Mouse (Mus musculus) lung, embryonic 16.5 days (tissue): ENCODE data around the gene Gm20683. TPM values are rescaled to one million over a fixed set of nuclear protein-coding genes. Genes with fewer than 3 reads are reported as not detected.

ENCODE experiments used
- ATAC-seq: fragments of 200-750 bp; cut with Nextera tagmentation; 2 replicates; pipeline ENCODE4 v1.8.0; 2017; ENCODE audit warnings: low read depth, mild to moderate bottlenecking, moderate library complexity
- H3K27ac ChIP-seq: fragments of 300-500 bp; sonication (generic); 2 replicates; pipeline ENCODE4 v1.5.1; 2014; ENCODE audit warnings: mild to moderate bottlenecking, control low read depth, low read length
- H3K27me3 ChIP-seq: fragments of 300-500 bp; sonication (generic); 2 replicates; pipeline ENCODE4 v1.6.1; 2014; ENCODE audit warnings: low read depth, low read length, mixed read lengths; ENCODE audit not compliant: control insufficient read depth, insufficient read depth
- H3K36me3 ChIP-seq: fragments of 300-500 bp; sonication (generic); 2 replicates; pipeline ENCODE4 v1.6.1; 2014; ENCODE audit warnings: low read length; ENCODE audit not compliant: control insufficient read depth, insufficient read depth
- H3K4me1 ChIP-seq: fragments of 300-500 bp; sonication (generic); replicated peaks from 2 replicates; pipeline ENCODE4 v1.6.1; 2014; ENCODE audit warnings: low read length, mixed read lengths; ENCODE audit not compliant: control insufficient read depth, insufficient read depth
- H3K4me2 ChIP-seq: fragments of 300-500 bp; sonication (generic); 2 replicates; pipeline ENCODE4 v1.6.1; 2014; ENCODE audit warnings: low read depth, low read length, control low read depth
- H3K4me3 ChIP-seq: fragments of 300-500 bp; sonication (generic); 2 replicates; pipeline ENCODE4 v1.5.1; 2014; ENCODE audit warnings: mild to moderate bottlenecking, low read length, control low read depth
- H3K9ac ChIP-seq: fragments of 300-500 bp; sonication (generic); 2 replicates; pipeline ENCODE4 v1.6.1; 2014; ENCODE audit warnings: low read length, control low read depth
- H3K9me3 ChIP-seq: fragments of 300-500 bp; sonication (generic); 2 replicates; pipeline ENCODE4 v1.6.1; 2016; ENCODE audit warnings: low read length; ENCODE audit not compliant: control insufficient read depth
- WGBS: fragments of 180-500 bp; shearing (Covaris S2); extraction: QIAGEN DNeasy Blood & Tissue Kit; methylation state at CpG from one replicate; pipeline ENCODE4 v1.1.7; 2014; 5-methylcytosine and 5-hydroxymethylcytosine counted together
- microRNA-seq: library from miRNA; unstranded; fragments of <30 nt; microRNA quantifications from one replicate; pipeline ENCODE4, GENCODE M21; 2016
- polyA plus RNA-seq: library from polyadenylated mRNA; unstranded; fragments of >200 nt; fragmentation: Nextera tagmentation; extraction: Ambion mirVana; gene quantifications from 2 replicates; pipeline ENCODE4 v1.2.1, GENCODE M21; 2015

Gene Gm20683
- polyA plus RNA-seq, 1 experiment from 2014 or later: 1.9 TPM

DNA sequence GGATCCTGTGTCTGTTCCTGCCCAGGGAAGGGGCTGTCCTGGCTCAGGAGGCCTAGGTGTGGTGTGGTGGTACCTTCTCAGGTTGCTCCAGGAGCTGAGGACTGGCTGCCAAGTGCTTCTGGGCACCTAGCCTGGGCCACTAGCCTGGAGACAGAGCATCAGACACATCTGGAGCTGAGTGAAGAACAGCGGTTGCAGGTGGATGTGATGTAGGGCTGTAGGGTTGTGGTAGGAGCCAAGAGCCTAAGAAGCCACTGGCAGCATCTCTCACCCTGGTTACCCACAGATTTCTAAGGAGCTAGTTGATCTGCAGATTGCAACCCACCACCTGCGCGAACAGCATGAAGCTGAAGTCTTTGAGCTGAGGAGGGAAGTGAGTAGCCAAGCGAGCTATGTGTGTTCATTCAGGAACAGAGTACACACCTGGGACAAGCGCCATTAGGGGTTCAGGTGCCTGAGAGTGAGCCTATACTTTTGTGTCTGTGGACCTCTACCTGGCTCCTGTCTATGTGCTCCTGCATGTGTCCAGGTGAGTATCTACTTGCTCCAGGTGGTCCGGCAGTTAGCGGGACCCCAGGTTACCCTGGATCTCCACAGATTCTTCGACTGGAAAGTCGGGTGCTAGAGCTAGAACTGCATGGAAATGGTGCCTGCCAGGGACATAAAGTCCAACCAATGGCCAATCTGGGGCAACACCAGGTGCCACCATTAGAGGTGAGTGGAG, 54.6 kb downstream of the Gm20683 start:
- H3K9ac ChIP-seq: no peak overlapping the region
- no peaks in the 10 kb centered on the region for H3K27me3 ChIP-seq
- H3K36me3 ChIP-seq: peaks cover 29% of the 10 kb centered on the region
- H3K4me3 ChIP-seq: no peak overlapping the region
- no peaks in the 10 kb centered on the region for H3K9me3 ChIP-seq
- no peak overlapping the region for H3K27ac ChIP-seq
- WGBS: 89% methylated on average over 9 of the region's 9 CpGs
- no peak overlapping the region for H3K4me2 ChIP-seq
- H3K4me1 ChIP-seq: peaks cover 20% of the 10 kb centered on the region
- ATAC-seq: no peak

DNA sequence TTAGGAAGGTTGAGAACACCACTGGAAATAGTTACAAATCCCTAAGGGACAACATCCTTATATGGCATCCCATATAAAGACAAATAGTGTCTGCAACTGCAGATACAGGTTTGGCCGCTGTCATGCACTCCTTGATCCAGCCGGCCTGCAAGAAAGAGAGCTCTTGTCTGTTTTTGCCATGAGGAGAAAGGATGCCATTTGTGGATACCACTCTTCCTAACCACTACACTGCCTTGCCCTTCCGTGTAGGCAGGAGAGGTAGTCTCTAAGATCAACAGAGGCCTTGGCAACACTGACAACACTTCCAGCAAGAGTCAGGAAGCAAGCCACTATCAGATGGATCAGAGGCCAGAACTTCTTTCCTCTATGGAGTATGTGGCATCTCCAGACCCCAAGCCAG, 55.3 kb downstream of the Gm20683 start, which contains the start of gene Ccdc78:
TSS of gene Ccdc78 (plus strand) at position 301 of the 400 bp plus-strand sequence.
- H3K36me3 ChIP-seq: peaks cover 34% of the 10 kb centered on the region
- H3K27me3 ChIP-seq: no peaks in the 10 kb centered on the region
- peak within 1 kb of the TSS; percentile 84 for H3K4me3 ChIP-seq
- H3K4me1 ChIP-seq: peaks cover 18% of the 10 kb centered on the region
- H3K9ac ChIP-seq: peak within 1 kb of the TSS; percentile 83
- peak within 1 kb of the TSS; percentile 84 for H3K27ac ChIP-seq
- no peaks in the 10 kb centered on the region for H3K9me3 ChIP-seq
- peak within 1 kb of the TSS; percentile 65 for H3K4me2 ChIP-seq
- 79% methylated on average over 3 of the region's 3 CpGs for WGBS
- no peak for ATAC-seq

DNA sequence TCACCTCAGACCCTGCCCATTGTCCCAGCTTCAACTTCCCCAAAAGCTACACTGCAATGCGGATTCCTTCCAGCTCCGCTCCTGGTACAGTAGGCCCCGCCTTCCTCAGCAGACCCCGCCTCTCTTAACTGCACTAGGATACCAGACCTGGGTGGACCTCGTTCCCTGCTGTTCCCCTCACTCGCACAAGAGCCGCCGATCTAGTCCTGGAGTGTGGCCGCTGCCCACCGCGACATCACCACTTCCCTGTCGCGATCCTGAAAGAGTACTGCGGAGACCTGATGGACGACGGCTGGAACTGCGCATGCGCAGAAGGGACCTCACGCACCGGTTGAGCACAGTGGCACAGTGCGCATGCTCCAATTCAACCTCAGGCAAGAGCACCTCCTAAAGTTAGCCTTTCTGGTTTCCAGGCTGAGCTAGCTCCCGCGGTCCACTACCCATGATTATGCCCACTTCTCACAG, 56.2 kb downstream of the Gm20683 start, which contains the start of gene Haghl:
TSS of gene Haghl (minus strand) at position 393 of the 465 bp plus-strand sequence.
- Histone ChIP-seq H3K4me1 (peaks cover 11% of the 10 kb centered on the region), H3K9ac (peak within 1 kb of the TSS; percentile 83), H3K9me3 (no peaks in the 10 kb centered on the region), H3K27ac (peak within 1 kb of the TSS; percentile 84), H3K4me2 (peak within 1 kb of the TSS; percentile 65), H3K4me3 (peak within 1 kb of the TSS; percentile 84), H3K36me3 (peaks cover 34% of the 10 kb centered on the region), H3K27me3 (no peaks in the 10 kb centered on the region)
- peak; percentile 89 for ATAC-seq
- under 1% methylated on average over 23 of the region's 23 CpGs for WGBS

Small RNA genes lying within 50 kb of the gene (microRNA-seq; reads per million reads assigned to microRNA genes)
- gene Mir3082: not detected

Other genes with a start within 250 kb of the Gm20683 start
- 2.5 and 2.8 TPM in 2 replicates for gene Gng13, start 124.6 kb downstream of the Gm20683 start, polyA plus RNA-seq
- 32.2 and 37.0 TPM in 2 replicates for gene Chtf18, start 114.3 kb downstream of the Gm20683 start, polyA plus RNA-seq
- 25.0 and 26.6 TPM in 2 replicates for gene Rpusd1, start 114.1 kb downstream of the Gm20683 start, polyA plus RNA-seq
- 1.4 TPM in 2 replicates for gene Mslnl, start 105.7 kb downstream of the Gm20683 start, polyA plus RNA-seq
- gene Msln, start 87.4 kb downstream of the Gm20683 start, polyA plus RNA-seq: 42.8 and 68.0 TPM in 2 replicates
- gene Narfl, start 68.0 kb downstream of the Gm20683 start, polyA plus RNA-seq: 27.8 and 30.9 TPM in 2 replicates
- 57.5 and 57.7 TPM in 2 replicates for gene Haghl, start 56.1 kb downstream of the Gm20683 start, polyA plus RNA-seq
- 2.1 and 4.5 TPM in 2 replicates for gene Ccdc78, start 55.2 kb downstream of the Gm20683 start, polyA plus RNA-seq
- gene Fam173a, start 48.9 kb downstream of the Gm20683 start, polyA plus RNA-seq: 115 and 125 TPM in 2 replicates
- gene AC134908.4, start 46.1 kb downstream of the Gm20683 start, polyA plus RNA-seq: not detected in 2 replicates
- gene Metrn, start 44.6 kb downstream of the Gm20683 start, polyA plus RNA-seq: 43.3 and 44.2 TPM in 2 replicates
- gene Fbxl16, start 32.7 kb downstream of the Gm20683 start, polyA plus RNA-seq: 1.1 and 1.2 TPM in 2 replicates
- 28.5 and 28.9 TPM in 2 replicates for gene Wdr24, start 18.1 kb downstream of the Gm20683 start, polyA plus RNA-seq
- 55.4 and 57.2 TPM in 2 replicates for gene Jmjd8, start 12.9 kb downstream of the Gm20683 start, polyA plus RNA-seq
- gene Stub1, start 8.4 kb downstream of the Gm20683 start, polyA plus RNA-seq: 314 and 316 TPM in 2 replicates
- gene Rhbdl1, start 4.5 kb downstream of the Gm20683 start, polyA plus RNA-seq: 0.68 and 1.5 TPM in 2 replicates
- 18.3 and 18.6 TPM in 2 replicates for gene Rhot2, start 3.1 kb upstream of the Gm20683 start, polyA plus RNA-seq
- 32.6 and 33.4 TPM in 2 replicates for gene Wdr90, start 19.7 kb upstream of the Gm20683 start, polyA plus RNA-seq
- gene Mcrip2, start 27.0 kb upstream of the Gm20683 start, polyA plus RNA-seq: 20.6 and 21.6 TPM in 2 replicates
- gene Mettl26, start 33.3 kb upstream of the Gm20683 start, polyA plus RNA-seq: 54.2 and 58.4 TPM in 2 replicates
- gene Wfikkn1, start 39.1 kb upstream of the Gm20683 start, polyA plus RNA-seq: 0.43 and 0.50 TPM in 2 replicates
- gene Rab40c, start 78.0 kb upstream of the Gm20683 start, polyA plus RNA-seq: 23.4 and 26.5 TPM in 2 replicates
- 62.0 and 64.2 TPM in 2 replicates for gene Pigq, start 103.2 kb upstream of the Gm20683 start, polyA plus RNA-seq
- gene Nhlrc4, start 103.2 kb upstream of the Gm20683 start, polyA plus RNA-seq: 0.41 and 1.1 TPM in 2 replicates
- gene A930017K11Rik, start 110.8 kb upstream of the Gm20683 start, polyA plus RNA-seq: 0.08 and 0.16 TPM in 2 replicates
- 21.1 TPM in 2 replicates for gene Capn15, start 144.0 kb upstream of the Gm20683 start, polyA plus RNA-seq
- 6.5 and 6.7 TPM in 2 replicates for gene Rab11fip3, start 227.8 kb upstream of the Gm20683 start, polyA plus RNA-seq
- gene Decr2, start 248.6 kb upstream of the Gm20683 start, polyA plus RNA-seq: 36.3 and 36.8 TPM in 2 replicates